Mouse (Mus musculus) R1 (cell line): ENCODE measurements around the gene Sept9.
A peak's percentile ranks its signal among the peaks of the same experiment; 100 is the strongest.

Experiments
- DNase-seq: peaks from one replicate; pipeline ENCODE4 v3.0.0-alpha.2; 2018; ENCODE audit warnings: low read depth, low spot score

Sept9 gene

GRCm38 (mm10) chr11:117343800-117344199 lies 144.3 kb downstream of the Sept9 start:
- DNase-seq: no peak

GRCm38 (mm10) chr11:117344339-117345021 lies 145.0 kb downstream of the Sept9 start:
- no peak for DNase-seq

GRCm38 (mm10) chr11:117345022-117345765 lies 145.7 kb downstream of the Sept9 start:
- peak; percentile 91 for DNase-seq

GRCm38 (mm10) chr11:117347256-117347655 lies 147.8 kb downstream of the Sept9 start:
- DNase-seq: no peak

GRCm38 (mm10) chr11:117348429-117349103 lies 149.1 kb downstream of the Sept9 start:
- DNase-seq: no peak

GRCm38 (mm10) chr11:117349429-117350363 lies 150.2 kb downstream of the Sept9 start:
- no peak for DNase-seq

- no peak for DNase-seq
Observed at GRCm38 (mm10) chr11:117350462-117351222, 151.2 kb downstream of the Sept9 start.

GRCm38 (mm10) chr11:117353126-117353525 lies 153.7 kb downstream of the Sept9 start:
- DNase-seq: no peak

- DNase-seq: no peak
Observed at GRCm38 (mm10) chr11:117354107-117354506, 154.6 kb downstream of the Sept9 start.

GRCm38 (mm10) chr11:117356937-117357336 lies 157.5 kb downstream of the Sept9 start:
- DNase-seq: no peak

GRCm38 (mm10) chr11:117357916-117358639 lies 158.6 kb downstream of the Sept9 start:
- peak; percentile 97 for DNase-seq

GRCm38 (mm10) chr11:117359161-117359560 lies 159.7 kb downstream of the Sept9 start:
- peak; percentile 90 for DNase-seq

GRCm38 (mm10) chr11:117359870-117360269 lies 160.4 kb downstream of the Sept9 start:
- DNase-seq: peak; percentile 76

GRCm38 (mm10) chr11:117360561-117360960 lies 161.1 kb downstream of the Sept9 start:
- peak; percentile 68 for DNase-seq

GRCm38 (mm10) chr11:117362307-117362706 lies 162.8 kb downstream of the Sept9 start:
- DNase-seq: peak; percentile 80

- no peak for DNase-seq
Observed at GRCm38 (mm10) chr11:117363918-117364317, 164.5 kb downstream of the Sept9 start.

- DNase-seq: peak; percentile 90
Observed at GRCm38 (mm10) chr11:117366426-117366825, 167.0 kb downstream of the Sept9 start.

- peak; percentile 85 for DNase-seq
Observed at GRCm38 (mm10) chr11:117366861-117367357, 167.4 kb downstream of the Sept9 start.

GRCm38 (mm10) chr11:117367937-117368336 lies 168.5 kb downstream of the Sept9 start:
- DNase-seq: no peak

- DNase-seq: no peak
Observed at GRCm38 (mm10) chr11:117369347-117369746, 169.9 kb downstream of the Sept9 start.
